Mouse (Mus musculus) testis, adult 2 months (tissue): ENCODE results near the gene Brinp3. TPM values are rescaled to one million over a fixed set of nuclear protein-coding genes. Genes with fewer than 3 reads are reported as not detected.

ENCODE experiments used
- H3K27ac ChIP-seq: fragments of 200-500 bp; 2 replicates; pipeline ENCODE4 v1.5.1; 2012; ENCODE audit warnings: low read depth, low read length; ENCODE audit not compliant: control insufficient read depth, insufficient read depth
- H3K27me3 ChIP-seq: fragments of 200-500 bp; 2 replicates; pipeline ENCODE4 v1.6.1; 2012; ENCODE audit warnings: mild to moderate bottlenecking, low read length, moderate library complexity; ENCODE audit not compliant: control insufficient read depth, insufficient read depth
- H3K36me3 ChIP-seq: fragments of 200-500 bp; 2 replicates; pipeline ENCODE4 v1.6.1; 2012; ENCODE audit warnings: mild to moderate bottlenecking, low read length; ENCODE audit not compliant: control insufficient read depth, insufficient read depth
- H3K4me1 ChIP-seq: fragments of 200-500 bp; 2 replicates; pipeline ENCODE4 v1.6.1; 2012; ENCODE audit warnings: low read length; ENCODE audit not compliant: control insufficient read depth, insufficient read depth
- H3K4me3 ChIP-seq: fragments of 200-500 bp; 2 replicates; pipeline ENCODE4 v1.5.1; 2012; ENCODE audit warnings: low read depth, mild to moderate bottlenecking, low read length, moderate library complexity, mixed read lengths; ENCODE audit not compliant: control insufficient read depth
- CTCF ChIP-seq: fragments of 200-500 bp; IDR thresholded peaks from 2 replicates; pipeline ENCODE4 v1.5.1; 2012; ENCODE audit warnings: low read depth, mild to moderate bottlenecking, inconsistent platforms, low read length, moderate library complexity; ENCODE audit not compliant: control insufficient read depth, insufficient read depth, insufficient replicate concordance
- POLR2A ChIP-seq: fragments of 200-500 bp; IDR thresholded peaks from 2 replicates; pipeline ENCODE4 v1.6.1; 2012; ENCODE audit warnings: low read depth, mild to moderate bottlenecking, inconsistent platforms, low read length, moderate library complexity; ENCODE audit not compliant: control insufficient read depth
- polyA plus RNA-seq: library from polyadenylated mRNA; depleted of rRNA; stranded (reverse); fragments of >200 nt; gene quantifications from 2 replicates; pipeline ENCODE4 v1.2.3, GENCODE M21; 2012

Gene Brinp3
- polyA plus RNA-seq, 1 experiment, result 2.1 TPM

DNA sequence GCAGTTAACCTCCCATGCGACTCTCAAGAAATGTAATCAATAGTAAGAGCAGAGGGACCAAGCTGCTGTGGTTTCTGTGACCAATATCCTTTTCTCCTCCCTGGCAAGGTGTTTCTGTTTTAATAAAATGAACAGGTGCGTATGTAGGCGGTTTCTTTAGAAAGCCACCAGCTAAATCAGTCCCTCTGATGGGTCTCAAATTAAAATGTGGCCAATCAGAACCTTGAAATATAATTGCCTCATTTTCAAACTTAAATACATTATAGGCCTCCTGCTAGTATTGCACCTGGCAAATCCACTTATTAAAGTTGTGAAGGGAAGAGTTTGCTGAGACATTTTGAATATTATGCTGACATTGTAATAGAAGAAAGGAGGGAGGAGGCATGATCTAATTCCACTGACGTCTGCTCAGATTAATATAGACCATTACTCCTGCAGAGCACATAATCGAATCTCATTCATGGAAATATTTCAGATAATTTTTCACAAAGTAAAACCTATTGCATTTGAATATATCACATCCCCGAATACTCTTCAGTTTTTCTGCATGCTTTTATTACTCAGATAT is 305.5 kb downstream of the Brinp3 start:
- no peaks in the 10 kb centered on the region for H3K27me3 ChIP-seq
- no peak overlapping the region for H3K27ac ChIP-seq
- no peaks in the 10 kb centered on the region for H3K36me3 ChIP-seq
- H3K4me1 ChIP-seq, result no peaks in the 10 kb centered on the region
- no peak for TF ChIP-seq POLR2A
- no peak for TF ChIP-seq CTCF
- no peak overlapping the region for H3K4me3 ChIP-seq

DNA sequence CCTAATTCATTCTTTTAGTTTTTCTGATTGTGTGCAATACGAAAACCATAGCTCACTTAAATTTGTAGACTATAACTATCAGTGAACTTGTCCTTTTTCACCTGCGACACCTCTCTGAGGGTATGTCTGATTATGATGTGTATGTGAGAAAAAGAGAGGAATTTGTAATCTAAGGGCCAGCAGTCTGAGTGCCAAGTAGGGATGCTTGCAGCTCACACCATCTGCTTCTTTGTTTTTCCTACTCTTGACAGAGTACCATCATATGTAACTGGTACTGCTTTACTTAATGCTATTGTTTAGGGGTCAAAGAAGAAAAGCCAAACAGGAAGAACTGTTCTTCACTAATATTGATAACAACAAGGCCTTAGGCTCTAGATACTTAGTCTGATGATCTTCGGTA is 307.3 kb downstream of the Brinp3 start:
- no peak overlapping the region for H3K4me3 ChIP-seq
- H3K4me1 ChIP-seq, result no peaks in the 10 kb centered on the region
- H3K27ac ChIP-seq, result no peak overlapping the region
- TF ChIP-seq POLR2A (no peak), CTCF (no peak)
- no peaks in the 10 kb centered on the region for H3K36me3 ChIP-seq
- no peaks in the 10 kb centered on the region for H3K27me3 ChIP-seq

DNA sequence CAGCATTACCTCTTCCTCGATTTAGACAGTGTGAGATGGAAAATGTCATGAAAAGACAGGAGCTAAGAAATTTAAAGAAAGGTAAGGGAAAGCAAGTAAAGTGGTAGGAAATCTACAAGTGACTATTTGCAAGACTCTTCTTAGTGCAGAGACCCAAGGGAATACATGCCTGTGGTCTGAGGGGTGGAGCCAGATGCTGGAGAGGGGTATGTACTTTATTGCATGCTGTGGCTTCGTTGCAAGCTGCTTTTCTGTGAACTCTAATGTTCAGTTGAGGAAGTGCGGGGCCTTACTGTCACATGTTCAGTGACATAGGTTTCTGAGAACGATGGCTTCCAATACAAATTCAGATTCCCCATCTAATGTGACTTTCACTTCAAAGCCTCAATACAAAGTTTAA is 313.2 kb downstream of the Brinp3 start:
- TF ChIP-seq POLR2A (no peak), CTCF (no peak)
- Histone ChIP-seq H3K36me3 (no peaks in the 10 kb centered on the region), H3K27ac (no peak overlapping the region), H3K4me3 (no peak overlapping the region), H3K4me1 (no peaks in the 10 kb centered on the region), H3K27me3 (no peaks in the 10 kb centered on the region)

DNA sequence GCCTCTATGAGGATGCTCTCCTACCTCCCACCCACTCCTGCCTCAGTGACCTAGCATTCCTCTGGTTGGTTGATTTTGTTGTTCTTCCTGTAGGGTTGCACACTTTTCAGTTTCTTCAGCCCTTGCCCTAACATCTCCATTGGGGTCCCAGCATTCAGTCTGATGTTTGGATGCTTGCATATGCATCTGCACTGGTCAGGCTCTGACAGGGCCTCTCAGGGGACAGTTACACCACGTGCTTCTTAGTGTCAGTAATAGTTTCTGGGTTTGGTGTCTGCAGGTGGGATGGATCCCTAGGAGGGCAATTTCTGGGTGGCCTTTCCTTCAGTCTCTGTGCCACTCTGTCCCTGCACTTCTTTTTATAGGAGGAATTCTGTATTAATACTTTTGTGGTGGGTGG is 339.3 kb downstream of the Brinp3 start:
- no peak overlapping the region for H3K4me3 ChIP-seq
- no peak for TF ChIP-seq POLR2A
- TF ChIP-seq CTCF, result no peak
- no peaks in the 10 kb centered on the region for H3K4me1 ChIP-seq
- no peak overlapping the region for H3K27ac ChIP-seq
- H3K27me3 ChIP-seq, result no peaks in the 10 kb centered on the region
- H3K36me3 ChIP-seq, result no peaks in the 10 kb centered on the region

DNA sequence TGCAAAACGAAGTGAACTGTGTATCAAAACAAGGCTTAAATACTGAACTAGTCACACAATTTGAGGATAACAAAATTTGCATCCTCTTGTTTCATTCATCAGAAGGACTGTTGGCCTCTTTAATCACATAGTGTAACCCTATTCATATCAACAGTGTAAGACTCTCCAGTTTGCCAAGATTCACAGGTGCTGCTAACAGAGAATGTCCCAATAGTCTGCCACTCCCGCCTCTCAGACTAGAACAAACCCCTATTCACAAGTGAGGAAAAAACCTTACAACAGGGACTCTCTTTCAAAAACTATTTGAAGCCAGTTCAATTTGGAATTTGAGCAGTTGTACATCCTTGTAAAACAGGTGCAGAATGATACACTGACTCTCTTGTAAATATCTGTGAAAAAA is 349.5 kb downstream of the Brinp3 start:
- H3K27ac ChIP-seq, result no peak overlapping the region
- no peaks in the 10 kb centered on the region for H3K4me1 ChIP-seq
- no peaks in the 10 kb centered on the region for H3K36me3 ChIP-seq
- TF ChIP-seq CTCF (no peak), POLR2A (no peak)
- no peaks in the 10 kb centered on the region for H3K27me3 ChIP-seq
- no peak overlapping the region for H3K4me3 ChIP-seq

DNA sequence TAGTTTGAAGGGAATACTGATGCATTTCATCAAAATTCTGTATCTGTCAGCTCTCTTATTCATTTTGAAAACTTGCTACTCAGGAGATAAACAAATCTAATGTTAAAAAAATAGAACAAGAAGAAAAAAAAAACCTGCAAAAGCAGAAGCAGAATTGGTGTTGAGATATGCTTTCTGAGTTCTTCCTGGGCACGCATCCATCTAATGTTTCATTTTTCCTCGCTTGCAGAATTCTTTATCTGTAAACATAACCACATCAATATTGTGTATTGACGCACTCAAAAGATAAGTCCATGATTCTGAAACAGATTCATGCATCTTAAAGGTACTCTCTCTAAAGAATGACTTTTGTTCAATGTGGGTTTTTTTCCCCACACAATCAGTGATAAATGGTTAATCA is 354.3 kb downstream of the Brinp3 start:
- no peaks in the 10 kb centered on the region for H3K36me3 ChIP-seq
- no peak overlapping the region for H3K4me3 ChIP-seq
- no peaks in the 10 kb centered on the region for H3K4me1 ChIP-seq
- no peaks in the 10 kb centered on the region for H3K27me3 ChIP-seq
- no peak overlapping the region for H3K27ac ChIP-seq
- no peak for TF ChIP-seq POLR2A
- no peak for TF ChIP-seq CTCF

DNA sequence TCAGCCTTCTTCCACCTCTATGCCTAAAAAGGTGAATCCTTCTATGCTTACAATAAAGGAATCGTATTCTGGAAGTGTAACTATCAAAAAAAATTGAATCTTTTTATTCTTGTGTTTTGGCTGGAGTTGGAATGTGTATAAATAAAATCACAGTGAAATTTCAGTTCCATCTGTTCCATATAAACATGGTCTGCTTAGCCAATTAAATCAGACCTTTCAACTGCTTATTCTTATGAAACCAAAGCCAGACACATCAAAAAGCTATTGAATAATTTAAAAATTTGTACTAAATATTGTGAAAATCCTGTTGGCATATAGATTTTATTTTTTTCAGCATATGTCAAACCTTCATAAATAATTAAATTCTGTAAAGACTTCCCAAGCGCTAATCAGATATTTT is 355.6 kb downstream of the Brinp3 start:
- Histone ChIP-seq H3K4me3 (no peak overlapping the region), H3K27me3 (no peaks in the 10 kb centered on the region), H3K27ac (no peak overlapping the region), H3K36me3 (no peaks in the 10 kb centered on the region), H3K4me1 (no peaks in the 10 kb centered on the region)
- TF ChIP-seq CTCF (no peak), POLR2A (no peak)

DNA sequence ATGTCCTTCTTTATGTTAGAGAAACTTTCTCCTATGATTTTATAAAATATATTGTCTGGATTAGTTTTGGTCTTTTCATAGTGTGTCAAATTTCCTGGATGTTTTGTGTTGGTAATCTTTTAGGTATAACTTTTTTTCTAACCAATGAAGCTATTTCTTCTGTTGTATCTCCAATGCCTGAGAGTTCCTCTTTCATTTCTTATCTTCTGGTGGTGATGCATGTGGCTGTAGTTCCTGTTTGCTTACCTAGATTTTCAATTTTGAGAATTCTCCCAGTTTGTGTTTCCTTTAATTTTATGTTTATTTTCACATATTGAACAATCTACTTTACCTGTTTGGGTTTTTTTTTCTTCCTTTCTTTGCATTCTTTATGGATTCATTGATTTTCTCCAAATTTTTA is 404.1 kb downstream of the Brinp3 start:
- TF ChIP-seq CTCF (no peak), POLR2A (no peak)
- H3K4me1 ChIP-seq, result no peaks in the 10 kb centered on the region
- no peak overlapping the region for H3K27ac ChIP-seq
- H3K4me3 ChIP-seq, result no peak overlapping the region
- no peaks in the 10 kb centered on the region for H3K36me3 ChIP-seq
- H3K27me3 ChIP-seq, result no peaks in the 10 kb centered on the region
